ENCODE assay signal across 8 mouse cellular contexts in genomic region chr1:182983496-182984127, GRCm38 (mm10). TPM values are rescaled to one million over a fixed set of nuclear protein-coding genes. Genes with fewer than 3 reads are reported as not detected.
DNase-seq lines count a peak whose midpoint lies in the region; ATAC-seq and TF ChIP-seq lines count a peak whose summit lies in the region.

No protein-coding gene starts in this region.

- no peaks in the 10 kb centered on the region for H3K27me3 ChIP-seq in forebrain, embryonic 14.5 days (replicated peaks; ENCODE audit: control insufficient read depth, insufficient read depth, low read length)
- H3K27me3 ChIP-seq in limb, embryonic 12.5 days, result no peaks in the 10 kb centered on the region; the same call in 1 of the 2 replicates
- no peaks in the 10 kb centered on the region; the same call in 1 of the 2 replicates for H3K27me3 ChIP-seq in neural tube, embryonic 15.5 days (replicated peaks)

- TF ChIP-seq CTCF in left cerebral cortex, adult 2 months (IDR thresholded peaks at IDR 0.05), result no peak

- intact Hi-C loops in left cerebral cortex, adult 2 months (cut with DNase I), result no loop called here
- intact Hi-C loops in left cerebral cortex, postnatal 4 days (cut with DNase I), result no loop called here

- peak; percentile 32 for ATAC-seq in forebrain, embryonic 14.5 days
- ATAC-seq in limb, embryonic 12.5 days (ENCODE audit: insufficient number of reproducible peaks, insufficient read depth, low FRiP score, low TSS enrichment, low read depth), result peak; percentile 39; the same call in 1 of the 2 replicates
- peak; percentile 65 for ATAC-seq in neural tube, embryonic 15.5 days (ENCODE audit: low FRiP score)

- DNase-seq in left cerebral cortex, adult 2 months (ENCODE audit: extremely low spot score in 1 of 2, low spot score in 2 of 2), result no peak
- DNase-seq in left cerebral cortex, postnatal 4 days, result no peak
- DNase-seq in forebrain, embryonic 14.5 days (ENCODE audit: low spot score), result no peak
- no peak for DNase-seq in cerebellum, postnatal 14 days
- no peak for DNase-seq in right cerebral cortex, postnatal 25 days
- no peak for DNase-seq in adrenal gland, postnatal 10 days

- peaks cover 4% of the 10 kb centered on the region; the same call in 1 of the 2 replicates for H3K4me1 ChIP-seq in forebrain, embryonic 14.5 days (ENCODE audit: control insufficient read depth, insufficient read depth, low read length)
- H3K4me1 ChIP-seq in limb, embryonic 12.5 days (replicated peaks), result peaks cover 20% of the 10 kb centered on the region
- H3K4me1 ChIP-seq in neural tube, embryonic 15.5 days, result peaks cover 14% of the 10 kb centered on the region

- H3K4me2 ChIP-seq in forebrain, embryonic 14.5 days (ENCODE audit: low read length), result peak overlapping the region; percentile 65
- H3K4me2 ChIP-seq in limb, embryonic 12.5 days, result peak overlapping the region; percentile 65
- peak overlapping the region; percentile 65 for H3K4me2 ChIP-seq in neural tube, embryonic 15.5 days

- peak overlapping the region; percentile 24; the same call in 1 of the 2 replicates for H3K27ac ChIP-seq in left cerebral cortex, adult 2 months
- no peak overlapping the region for H3K27ac ChIP-seq in forebrain, embryonic 14.5 days (ENCODE audit: low read depth, low read length)
- peak overlapping the region; percentile 64; the same call in 1 of the 2 replicates for H3K27ac ChIP-seq in limb, embryonic 12.5 days
- H3K27ac ChIP-seq in neural tube, embryonic 15.5 days (replicated peaks), result peak overlapping the region; percentile 70

- peak overlapping the region; percentile 39; the same call in 1 of the 2 replicates for H3K4me3 ChIP-seq in left cerebral cortex, adult 2 months
- peak overlapping the region; percentile 14 for H3K4me3 ChIP-seq in forebrain, embryonic 14.5 days (ENCODE audit: low read depth, low read length)
- H3K4me3 ChIP-seq in limb, embryonic 12.5 days (replicated peaks), result peak overlapping the region; percentile 36
- H3K4me3 ChIP-seq in neural tube, embryonic 15.5 days (replicated peaks), result peak overlapping the region; percentile 34

- H3K36me3 ChIP-seq in forebrain, embryonic 14.5 days (ENCODE audit: control insufficient read depth, insufficient read depth, low read length), result no peaks in the 10 kb centered on the region
- no peaks in the 10 kb centered on the region for H3K36me3 ChIP-seq in limb, embryonic 12.5 days
- no peaks in the 10 kb centered on the region for H3K36me3 ChIP-seq in neural tube, embryonic 15.5 days

- WGBS in forebrain, embryonic 14.5 days, result 55% methylated on average over 14 of the region's 14 CpGs
- WGBS in limb, embryonic 12.5 days, result 53% methylated on average over 14 of the region's 14 CpGs
- WGBS in neural tube, embryonic 15.5 days, result 62% methylated on average over 14 of the region's 14 CpGs

- H3K9ac ChIP-seq in forebrain, embryonic 14.5 days (ENCODE audit: low read length), result peak overlapping the region; percentile 60
- H3K9ac ChIP-seq in limb, embryonic 12.5 days (replicated peaks), result no peak overlapping the region
- peak overlapping the region; percentile 54 for H3K9ac ChIP-seq in neural tube, embryonic 15.5 days (replicated peaks)

- no peaks in the 10 kb centered on the region for H3K9me3 ChIP-seq in forebrain, embryonic 14.5 days (replicated peaks; ENCODE audit: control insufficient read depth, low read length)
- no peaks in the 10 kb centered on the region for H3K9me3 ChIP-seq in limb, embryonic 12.5 days
- H3K9me3 ChIP-seq in neural tube, embryonic 15.5 days (replicated peaks), result no peaks in the 10 kb centered on the region

RNA-seq across cellular contexts. Expression of gene Tlr5, which starts 29.0 kb away (rescaled TPM):
- total RNA-seq in left cerebral cortex, adult 2 months (2021), result under 1 TPM; 0.42 to 0.52 TPM
- under 1 TPM; 0.46 to 0.54 TPM for total RNA-seq in left cerebral cortex, postnatal 4 days (2021)
- 0.11 and 0.26 TPM in 2 replicates for polyA plus RNA-seq in forebrain, embryonic 14.5 days (2014; fragmentation: Nextera tagmentation; extraction: Ambion mirVana)
- polyA plus RNA-seq in limb, embryonic 12.5 days (2016; fragmentation: Nextera tagmentation; extraction: Ambion mirVana), result 0.50 and 0.81 TPM in 2 replicates
- polyA plus RNA-seq in neural tube, embryonic 15.5 days (2015; fragmentation: Nextera tagmentation; extraction: Ambion mirVana), result 0.36 and 0.61 TPM in 2 replicates
- 1 to 10 TPM; 1.6 to 2.4 TPM for total RNA-seq in adrenal gland, postnatal 10 days (2021)
